Mouse (Mus musculus) kidney, adult 2 months (tissue): ENCODE data around the gene Jup.

ENCODE experiments used
- CTCF ChIP-seq: fragments of 200-500 bp; conservative IDR thresholded peaks from 2 replicates; pipeline ENCODE4 v1.5.1; 2011; ENCODE audit warnings: low read depth, mild to moderate bottlenecking, control low read depth, low read length, moderate library complexity, mixed read lengths; ENCODE audit not compliant: insufficient read depth, insufficient read length
- POLR2A ChIP-seq: fragments of 200-500 bp; IDR thresholded peaks from one replicate; pipeline ENCODE4 v1.6.1; 2011; ENCODE audit warnings: low read depth, low read length, control low read depth

GRCm38 (mm10) chr11:100398517-100398916 lies 954 bp upstream of the Jup start:
- TF ChIP-seq CTCF (no peak), POLR2A (no peak)
